Mouse (Mus musculus) embryonic fibroblast, embryonic 13.5 days (primary cell): ENCODE measurements at regions not wholly inside any gene's neighbourhood (a gene's known extent, or its start where the extent isn't known, plus 50 kb on each side); places are given as distances from the start of the nearest gene placed in this dataset.

Experiments
- H3K27ac ChIP-seq: 2 replicates; pipeline ENCODE4 v1.5.1; 2012; ENCODE audit warnings: low read length, control low read depth, inconsistent platforms; ENCODE audit not compliant: insufficient read depth
- H3K4me1 ChIP-seq: 2 replicates; pipeline ENCODE4 v1.6.1; 2011; ENCODE audit warnings: low read length; ENCODE audit not compliant: control insufficient read depth, insufficient read depth
- H3K4me3 ChIP-seq: 2 replicates; pipeline ENCODE4 v1.5.1; 2011; ENCODE audit warnings: mild to moderate bottlenecking, control low read depth, low read length; ENCODE audit not compliant: insufficient read depth
- CTCF ChIP-seq: IDR thresholded peaks from 2 replicates; pipeline ENCODE4 v1.5.1; 2011; ENCODE audit warnings: mild to moderate bottlenecking, control low read depth, low read length, moderate library complexity, borderline replicate concordance; ENCODE audit not compliant: insufficient read depth
- POLR2A ChIP-seq: IDR thresholded peaks from 2 replicates; pipeline ENCODE4 v1.6.1; 2011; ENCODE audit warnings: low read depth, mild to moderate bottlenecking, control low read depth, low read length, moderate library complexity

GRCm38 (mm10) chr5:103261406-103261805 is 50.3 kb upstream of the Mapk10 start:
- no peak overlapping the region for H3K4me3 ChIP-seq
- no peak for TF ChIP-seq POLR2A
- no peak for TF ChIP-seq CTCF
- no peaks in the 10 kb centered on the region for H3K4me1 ChIP-seq
- no peak overlapping the region for H3K27ac ChIP-seq
